Mouse (Mus musculus) forebrain, embryonic 11.5 days (tissue): ENCODE results near the gene Dedd. TPM values are rescaled to one million over a fixed set of nuclear protein-coding genes. Genes with fewer than 3 reads are reported as not detected.
"Not testable (repeated sequence)": the region's sequence is repeated elsewhere in the genome, so short reads cannot be mapped to it uniquely, and the experiment has no call there.

ENCODE experiments used
- ATAC-seq: fragments of 200-750 bp; cut with Nextera tagmentation; replicated peaks from 2 replicates; pipeline ENCODE4 v1.8.0; 2017; ENCODE audit warnings: moderate TSS enrichment; ENCODE audit not compliant: low FRiP score
- DNase-seq: peaks from one replicate; pipeline ENCODE4 v3.0.0-alpha.2; 2017; ENCODE audit warnings: low spot score
- H3K27ac ChIP-seq: fragments of 300-500 bp; sonication (generic); 2 replicates; pipeline ENCODE4 v1.5.1; 2014; ENCODE audit warnings: low read depth, low read length
- H3K27me3 ChIP-seq: fragments of 300-500 bp; sonication (generic); 2 replicates; pipeline ENCODE4 v1.6.1; 2014; ENCODE audit warnings: mild to moderate bottlenecking, low read length, mixed read lengths; ENCODE audit not compliant: control insufficient read depth, insufficient read depth
- H3K36me3 ChIP-seq: fragments of 300-500 bp; sonication (generic); 2 replicates; pipeline ENCODE4 v1.6.1; 2014; ENCODE audit warnings: mild to moderate bottlenecking, low read length, moderate library complexity, mixed read lengths; ENCODE audit not compliant: control insufficient read depth, insufficient read depth
- H3K4me1 ChIP-seq: fragments of 300-500 bp; sonication (generic); replicated peaks from 2 replicates; pipeline ENCODE4 v1.6.1; 2014; ENCODE audit warnings: low read length, mixed read lengths; ENCODE audit not compliant: control insufficient read depth, insufficient read depth
- H3K4me2 ChIP-seq: fragments of 300-500 bp; sonication (generic); 2 replicates; pipeline ENCODE4 v1.6.1; 2014; ENCODE audit warnings: low read depth, mild to moderate bottlenecking, low read length, moderate library complexity, mixed read lengths; ENCODE audit not compliant: severe bottlenecking
- H3K4me3 ChIP-seq: fragments of 300-500 bp; sonication (generic); 2 replicates; pipeline ENCODE4 v1.5.1; 2014; ENCODE audit warnings: low read depth, low read length
- H3K9ac ChIP-seq: fragments of 300-500 bp; sonication (generic); 2 replicates; pipeline ENCODE4 v1.6.1; 2014; ENCODE audit warnings: low read length
- H3K9me3 ChIP-seq: fragments of 300-500 bp; sonication (generic); 2 replicates; pipeline ENCODE4 v1.6.1; 2016; ENCODE audit warnings: low read length, mixed read lengths; ENCODE audit not compliant: control insufficient read depth
- WGBS: fragments of 180-500 bp; shearing (Covaris S2); extraction: QIAGEN DNeasy Blood & Tissue Kit; methylation state at CpG from one replicate; pipeline ENCODE4 v1.1.7; 2014; 5-methylcytosine and 5-hydroxymethylcytosine counted together
- polyA plus RNA-seq: library from polyadenylated mRNA; unstranded; fragments of >200 nt; fragmentation: Nextera tagmentation; extraction: Ambion mirVana; gene quantifications from 2 replicates; pipeline ENCODE4 v1.2.1, GENCODE M21; 2014

The Dedd gene
- polyA plus RNA-seq, 1 experiment from 2014 or later = 46.5 TPM

GRCm38 (mm10) chr1:171325571-171325970 lies 3.4 kb upstream of the Dedd start:
- WGBS = 86% methylated on average over 2 of the region's 2 CpGs
- DNase-seq = no peak
- Histone ChIP-seq H3K4me2 (no peak overlapping the region), H3K4me3 (no peak overlapping the region), H3K4me1 (peaks cover 7% of the 10 kb centered on the region; the same call in 1 of the 2 replicates), H3K9me3 (no peaks in the 10 kb centered on the region), H3K9ac (no peak overlapping the region), H3K27ac (no peak overlapping the region), H3K27me3 (no peaks in the 10 kb centered on the region), H3K36me3 (no peaks in the 10 kb centered on the region)
- no peak for ATAC-seq

DNA sequence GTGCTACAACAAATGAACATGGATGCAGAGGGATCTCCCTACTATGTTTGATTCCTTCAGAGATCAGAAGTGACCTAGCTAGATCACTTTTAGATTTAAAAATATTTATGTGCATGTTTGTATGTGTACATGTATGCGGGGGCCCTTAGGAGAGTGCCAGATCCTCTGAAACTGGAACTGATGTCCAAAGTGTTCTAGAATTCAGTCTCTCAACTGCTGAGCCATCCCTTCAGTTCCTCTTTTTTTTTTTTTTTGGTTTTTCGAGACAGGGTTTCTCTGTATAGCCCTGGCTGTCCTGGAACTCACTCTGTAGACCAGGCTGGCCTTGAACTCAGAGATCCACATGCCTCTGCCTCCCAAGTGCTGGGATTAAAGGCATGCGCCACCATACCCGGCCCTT lies 2.4 kb upstream of the Dedd start:
- not testable (repeated sequence) for H3K4me3 ChIP-seq, DNase-seq, H3K9me3 ChIP-seq, H3K4me2 ChIP-seq, H3K9ac ChIP-seq, H3K36me3 ChIP-seq, H3K27ac ChIP-seq, H3K4me1 ChIP-seq, ATAC-seq, H3K27me3 ChIP-seq
- WGBS = 90% methylated on average over 4 of the region's 4 CpGs

DNA sequence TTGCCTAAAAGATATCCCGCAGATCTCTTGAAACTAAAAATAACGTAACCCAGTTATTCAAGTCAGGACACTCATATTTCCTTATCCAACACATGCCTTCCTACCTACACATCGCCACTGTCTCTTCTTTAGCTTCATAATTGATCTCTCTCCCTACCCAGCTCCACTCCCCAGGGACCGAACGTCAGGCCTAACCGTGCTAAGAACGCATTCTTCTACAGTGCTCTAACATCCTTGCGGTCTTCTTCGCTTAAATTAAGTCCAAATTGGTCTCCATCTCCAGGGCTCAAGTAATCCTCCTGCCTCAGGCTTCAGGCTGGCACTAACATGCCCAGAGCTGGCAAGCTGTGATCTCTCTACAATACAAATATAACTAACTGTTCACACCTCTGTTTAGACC lies 701 bp upstream of the Dedd start:
- ATAC-seq (no peak), DNase-seq (no peak)
- 47% methylated on average over 9 of the region's 9 CpGs for WGBS
- peak overlapping the region; percentile 96 for H3K9ac ChIP-seq
- no peaks in the 10 kb centered on the region for H3K36me3 ChIP-seq
- H3K4me2 ChIP-seq = peak overlapping the region; percentile 91
- no peaks in the 10 kb centered on the region for H3K27me3 ChIP-seq
- H3K4me3 ChIP-seq = peak overlapping the region; percentile 74
- no peaks in the 10 kb centered on the region for H3K9me3 ChIP-seq
- peak overlapping the region; percentile 99 for H3K27ac ChIP-seq
- H3K4me1 ChIP-seq = peaks cover 10% of the 10 kb centered on the region; the same call in 1 of the 2 replicates

DNA sequence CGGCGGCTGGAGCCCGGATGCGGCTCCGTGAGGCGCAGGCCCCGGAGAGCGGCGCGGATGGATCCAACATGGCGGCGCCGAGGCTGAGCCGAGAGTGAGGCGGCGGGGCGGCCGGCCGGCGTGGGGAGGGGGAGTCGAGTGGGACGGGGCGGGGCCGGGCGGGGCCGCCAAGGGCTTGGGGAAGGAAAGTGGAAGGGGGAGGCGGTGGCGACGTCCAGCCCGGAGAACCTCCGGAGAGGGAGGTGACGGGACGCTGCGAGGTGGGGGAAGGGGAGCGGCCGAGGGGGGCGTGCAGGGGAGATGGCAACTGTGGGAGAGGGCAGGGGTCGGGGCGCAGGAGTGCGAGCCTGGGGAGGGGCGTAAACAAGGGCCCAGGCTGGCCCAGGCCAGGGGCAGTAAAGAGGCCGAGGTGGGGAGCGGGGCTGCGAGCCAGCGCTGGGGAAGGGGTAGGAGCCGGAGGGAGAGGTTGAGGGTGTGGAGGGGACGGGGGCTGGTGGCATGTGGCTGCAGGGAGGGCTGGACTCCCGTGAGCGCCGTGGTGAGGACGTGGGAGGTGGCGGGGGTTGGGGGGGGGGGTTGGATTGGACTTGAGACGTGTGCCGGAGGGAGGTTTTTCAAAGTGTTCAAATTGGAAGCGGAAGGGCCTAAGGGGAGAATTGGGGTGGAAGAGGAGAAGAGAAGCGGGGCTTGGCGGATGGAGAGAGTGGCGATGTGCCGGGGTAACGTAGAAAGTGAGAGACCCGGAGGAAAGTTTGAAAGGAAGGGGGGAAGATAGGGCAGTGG lies 679 bp downstream of the Dedd start:
- WGBS = under 1% methylated on average over 51 of the region's 61 CpGs
- peaks cover 10% of the 10 kb centered on the region; the same call in 1 of the 2 replicates for H3K4me1 ChIP-seq

GRCm38 (mm10) chr1:171330216-171330560 lies 1.2 kb downstream of the Dedd start:
- Histone ChIP-seq H3K4me3 (peak overlapping the region; percentile 74), H3K4me1 (peaks cover 10% of the 10 kb centered on the region; the same call in 1 of the 2 replicates), H3K27me3 (no peaks in the 10 kb centered on the region), H3K9ac (peak overlapping the region; percentile 96), H3K4me2 (peak overlapping the region; percentile 91), H3K9me3 (no peaks in the 10 kb centered on the region), H3K27ac (peak overlapping the region; percentile 99), H3K36me3 (no peaks in the 10 kb centered on the region)
- ATAC-seq (peak; percentile 13; the same call in 1 of the 2 replicates), DNase-seq (no peak)
- 0% methylated on average over 4 of the region's 4 CpGs for WGBS

More for the DNA sequence above, 679 bp downstream of the Dedd start:
- peak; percentile 91 for ATAC-seq
- H3K4me2 ChIP-seq = peak overlapping the region; percentile 91
- no peaks in the 10 kb centered on the region for H3K36me3 ChIP-seq
- peak overlapping the region; percentile 74 for H3K4me3 ChIP-seq
- no peaks in the 10 kb centered on the region for H3K9me3 ChIP-seq
- no peaks in the 10 kb centered on the region for H3K27me3 ChIP-seq
- H3K9ac ChIP-seq = peak overlapping the region; percentile 96
- peak overlapping the region; percentile 99 for H3K27ac ChIP-seq
- DNase-seq = peak; percentile 96

- DNase-seq = no peak
- Histone ChIP-seq H3K27me3 (no peaks in the 10 kb centered on the region), H3K36me3 (peaks cover 2% of the 10 kb centered on the region), H3K27ac (no peak overlapping the region), H3K4me1 (no peaks in the 10 kb centered on the region; the same call in 1 of the 2 replicates), H3K4me2 (no peak overlapping the region), H3K9ac (no peak overlapping the region), H3K9me3 (peaks cover 6% of the 10 kb centered on the region; the same call in 1 of the 2 replicates), H3K4me3 (no peak overlapping the region)
- ATAC-seq = no peak
- WGBS = 96% methylated on average over 16 of the region's 16 CpGs
These were observed 13.6 kb downstream of the Dedd start for GRCm38 (mm10) chr1:171342262-171343207.

GRCm38 (mm10) chr1:171343922-171344677 lies 15.2 kb downstream of the Dedd start:
- no peak for DNase-seq

DNA sequence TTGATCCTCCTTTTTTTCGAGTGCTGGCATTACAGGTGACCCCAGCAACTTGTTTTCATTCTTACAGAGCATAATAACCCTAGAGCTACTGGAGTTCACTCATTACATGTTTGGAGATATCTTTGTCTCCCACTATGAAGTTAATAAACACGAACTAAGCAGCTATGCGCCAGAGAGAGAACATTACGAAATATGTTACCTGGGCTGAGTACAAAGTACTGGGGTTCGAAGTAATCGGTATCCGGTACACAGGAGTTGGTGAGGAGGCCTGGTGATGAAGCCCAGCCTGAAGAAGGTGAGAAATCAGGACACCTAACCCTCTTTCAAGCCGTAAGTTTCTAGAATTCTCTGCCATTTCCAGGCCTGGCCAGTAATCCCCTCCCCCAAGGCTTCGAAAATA lies 15.8 kb downstream of the Dedd start:
- H3K36me3 ChIP-seq = peaks cover 2% of the 10 kb centered on the region
- H3K9ac ChIP-seq = peak overlapping the region; percentile 79
- peak overlapping the region; percentile 73 for H3K4me2 ChIP-seq
- no peak for DNase-seq
- ATAC-seq = no peak
- H3K9me3 ChIP-seq = peaks cover 6% of the 10 kb centered on the region; the same call in 1 of the 2 replicates
- 81% methylated on average over 9 of the region's 9 CpGs for WGBS
- no peaks in the 10 kb centered on the region for H3K27me3 ChIP-seq
- peak overlapping the region; percentile 92 for H3K4me3 ChIP-seq
- H3K4me1 ChIP-seq = no peaks in the 10 kb centered on the region; the same call in 1 of the 2 replicates
- no peak overlapping the region for H3K27ac ChIP-seq

More at GRCm38 (mm10) chr1:171343922-171344677, 15.2 kb downstream of the Dedd start:
- peaks cover 6% of the 10 kb centered on the region; the same call in 1 of the 2 replicates for H3K9me3 ChIP-seq
- peaks cover 2% of the 10 kb centered on the region for H3K36me3 ChIP-seq
- no peak overlapping the region; the same call in 1 of the 2 replicates for H3K4me3 ChIP-seq
- no peak overlapping the region for H3K9ac ChIP-seq
- ATAC-seq = no peak
- H3K4me2 ChIP-seq = no peak overlapping the region
- no peak overlapping the region for H3K27ac ChIP-seq
- H3K4me1 ChIP-seq = no peaks in the 10 kb centered on the region; the same call in 1 of the 2 replicates
- no peaks in the 10 kb centered on the region for H3K27me3 ChIP-seq
- WGBS = 87% methylated on average over 9 of the region's 9 CpGs
